Mouse (Mus musculus) retina, adult 2 months (tissue): ENCODE measurements around the gene Cyb5r1.
A peak's percentile ranks its signal among the peaks of the same experiment; 100 is the strongest.

Experiments used
- DNase-seq: peaks from one replicate; pipeline ENCODE4 v3.0.0-alpha.2; 2012; ENCODE audit warnings: low read depth, low spot score

Cyb5r1 gene

DNA sequence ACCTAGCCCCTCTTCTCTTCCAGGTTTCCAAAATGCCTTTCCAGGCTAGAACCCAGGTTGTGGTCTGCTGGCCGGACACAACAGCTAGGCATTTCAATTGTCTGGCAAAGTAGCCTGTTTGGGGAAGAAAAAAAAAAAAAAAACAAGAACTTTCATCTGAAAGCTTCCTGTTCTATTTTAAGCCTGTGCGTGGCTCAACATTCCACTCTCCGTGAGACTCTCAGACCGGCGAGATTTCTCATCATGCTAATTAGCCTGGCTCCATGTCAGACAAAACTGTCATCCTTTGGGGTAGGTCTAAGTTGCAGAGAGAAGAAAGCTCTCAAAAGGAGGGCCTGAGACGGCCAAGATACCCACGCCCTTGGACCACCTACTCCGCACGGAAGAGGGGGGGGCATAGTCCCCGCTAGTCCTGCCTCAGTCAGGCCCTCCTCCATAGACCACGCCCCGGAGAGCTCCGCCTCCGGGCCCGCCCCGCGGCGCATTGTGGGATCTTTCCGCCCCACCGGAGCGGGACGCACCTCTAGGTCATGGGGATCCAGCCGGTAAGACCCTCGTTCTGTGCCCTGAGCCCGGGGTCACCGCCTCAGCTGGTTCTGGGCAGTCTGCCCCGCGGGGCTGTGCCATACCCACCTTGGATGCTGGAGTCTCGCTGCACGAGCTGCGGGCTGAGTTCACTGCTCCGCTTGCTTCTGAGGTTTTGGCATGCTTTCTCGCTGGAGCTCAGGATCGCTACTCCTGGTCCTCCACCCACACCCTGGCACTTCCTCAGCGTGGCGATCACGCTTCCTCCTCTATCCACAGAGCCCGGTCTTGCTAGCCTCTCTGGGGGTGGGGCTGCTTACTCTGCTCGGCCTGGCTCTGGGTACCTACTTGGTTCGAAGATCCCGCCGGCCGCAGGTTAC, at the start of gene Cyb5r1:
Cyb5r1 (plus strand) TSS at position 51 of the 905 bp plus-strand sequence.
- DNase-seq: no peak

DNA sequence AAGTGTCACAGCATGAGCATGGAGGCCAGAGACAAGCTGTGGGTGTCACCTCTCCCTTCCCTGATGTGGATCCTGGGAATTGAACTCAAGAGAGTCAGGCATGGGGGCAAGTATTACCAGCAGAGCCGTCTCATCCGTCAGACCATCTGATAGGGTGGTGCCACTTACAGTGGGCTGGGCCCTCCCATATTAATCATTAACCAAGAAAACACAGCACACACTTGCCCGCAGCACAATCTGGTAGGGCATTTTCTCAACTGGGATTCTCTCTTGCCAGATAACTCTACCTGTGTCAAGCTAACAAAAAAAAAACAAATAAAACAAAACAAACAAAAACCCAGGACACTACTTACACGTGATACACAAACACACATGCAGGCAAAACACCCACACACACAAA, 47.9 kb upstream of the Cyb5r1 start:
- no peak for DNase-seq

DNA sequence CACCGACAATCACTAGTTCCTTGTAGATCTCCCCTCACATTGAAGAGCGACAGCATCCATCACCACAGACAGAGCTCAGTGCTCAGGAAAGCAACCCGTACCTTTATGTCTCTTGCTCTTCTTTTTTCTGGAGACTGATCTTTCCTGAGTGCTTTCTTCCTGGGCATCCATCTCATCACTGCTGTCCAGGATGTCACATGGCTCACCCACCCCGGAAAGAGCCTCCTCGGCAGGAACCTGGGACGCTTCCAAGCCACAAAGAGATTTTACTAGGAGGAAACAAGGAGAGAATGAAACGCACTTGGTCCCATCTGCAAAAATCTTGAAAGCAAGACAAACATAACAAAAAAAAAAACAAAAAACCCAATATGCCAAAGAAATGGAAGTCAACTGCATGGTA, 44.7 kb upstream of the Cyb5r1 start:
- DNase-seq: no peak

DNA sequence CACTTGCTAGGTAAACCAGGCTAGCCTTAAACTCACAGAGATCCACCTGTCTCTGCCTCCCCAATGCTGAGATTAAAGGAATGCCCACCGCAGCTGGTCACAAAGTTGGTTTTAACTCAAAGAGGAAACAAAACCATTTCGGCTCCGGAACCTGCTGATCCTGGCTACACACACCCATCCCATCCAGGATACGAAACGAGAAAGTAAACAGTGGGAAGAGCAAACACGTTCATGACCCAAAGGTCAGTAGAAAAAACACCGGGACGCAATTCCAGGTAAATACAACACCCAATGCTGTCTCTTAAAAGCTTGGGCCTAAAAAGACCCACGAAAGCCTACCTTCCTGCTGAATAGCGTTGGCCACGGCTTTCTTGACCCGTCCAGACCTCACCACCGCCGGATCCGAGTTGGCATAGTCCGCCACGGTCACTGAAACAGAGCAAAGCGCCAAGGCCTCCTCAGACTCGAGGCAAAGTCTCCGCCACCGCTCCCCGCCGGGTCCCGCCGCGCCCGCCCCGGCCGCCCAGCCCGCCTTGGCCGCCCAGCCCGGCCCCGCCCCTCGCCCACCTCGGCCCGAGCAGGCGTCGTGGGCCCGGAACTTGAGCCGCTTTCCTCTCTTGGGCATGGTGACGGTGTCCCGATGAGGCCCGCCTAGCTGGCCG, 44.0 kb upstream of the Cyb5r1 start:
- no peak for DNase-seq

DNA sequence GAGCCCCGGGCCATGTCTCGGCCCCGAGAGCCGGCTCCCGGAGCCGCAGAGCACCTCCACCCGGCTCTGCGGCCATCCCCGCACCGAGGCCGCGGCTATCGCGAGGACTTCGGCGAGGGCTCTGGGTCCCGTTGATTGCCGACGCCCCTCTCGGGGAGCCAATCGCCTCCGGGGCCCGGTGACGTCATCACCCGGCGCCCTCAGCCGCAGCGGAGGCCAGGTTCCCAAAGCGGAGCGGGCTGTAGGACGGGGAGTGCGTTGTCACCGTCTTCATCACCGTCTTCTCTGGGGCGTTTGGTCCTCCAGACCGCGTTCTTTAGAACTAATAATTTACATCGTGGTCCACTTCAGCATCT, 43.5 kb upstream of the Cyb5r1 start, which contains the start of gene Tmem183a:
Tmem183a (minus strand) TSS at position 123 of the 356 bp plus-strand sequence.
- DNase-seq: peak; percentile 82

DNA sequence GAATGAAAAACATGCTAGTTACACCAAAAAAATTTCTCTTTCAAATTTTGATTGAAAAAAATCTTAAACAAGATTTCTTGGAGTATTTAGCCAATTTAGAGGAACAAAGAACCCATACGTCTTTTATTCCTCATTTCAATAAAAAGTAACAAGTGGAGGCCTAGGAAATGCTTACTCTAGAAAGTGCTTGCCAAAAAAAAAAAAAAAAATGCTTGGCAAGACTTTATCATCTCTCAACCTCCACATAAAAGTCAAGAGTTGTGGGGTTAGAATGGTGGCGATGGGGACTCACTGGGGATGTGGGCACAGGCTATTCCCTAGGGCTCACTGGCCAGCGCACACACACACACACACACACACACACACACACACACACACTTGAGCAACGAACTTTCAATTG, 42.2 kb upstream of the Cyb5r1 start:
- no peak for DNase-seq

DNA sequence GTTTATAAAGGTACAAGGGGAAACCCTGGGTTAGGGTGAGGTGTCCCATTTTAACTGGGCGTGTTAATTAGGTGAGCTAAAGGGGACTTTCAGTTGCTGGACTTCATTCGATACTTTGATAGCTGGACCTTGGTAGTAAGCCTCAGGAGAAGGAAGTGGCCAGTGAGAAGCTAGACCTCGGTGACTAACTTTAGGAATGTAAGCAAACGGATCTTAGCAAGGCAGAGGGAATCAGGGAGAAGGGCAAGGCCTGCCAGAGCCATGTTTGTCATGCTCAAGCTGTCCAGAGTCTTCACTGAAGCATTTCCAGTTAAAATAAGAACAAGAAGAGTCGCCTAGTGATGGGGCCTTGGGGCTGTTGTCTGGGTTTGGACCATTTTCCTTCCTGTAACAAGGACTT, 39.9 kb upstream of the Cyb5r1 start:
- DNase-seq: no peak

DNA sequence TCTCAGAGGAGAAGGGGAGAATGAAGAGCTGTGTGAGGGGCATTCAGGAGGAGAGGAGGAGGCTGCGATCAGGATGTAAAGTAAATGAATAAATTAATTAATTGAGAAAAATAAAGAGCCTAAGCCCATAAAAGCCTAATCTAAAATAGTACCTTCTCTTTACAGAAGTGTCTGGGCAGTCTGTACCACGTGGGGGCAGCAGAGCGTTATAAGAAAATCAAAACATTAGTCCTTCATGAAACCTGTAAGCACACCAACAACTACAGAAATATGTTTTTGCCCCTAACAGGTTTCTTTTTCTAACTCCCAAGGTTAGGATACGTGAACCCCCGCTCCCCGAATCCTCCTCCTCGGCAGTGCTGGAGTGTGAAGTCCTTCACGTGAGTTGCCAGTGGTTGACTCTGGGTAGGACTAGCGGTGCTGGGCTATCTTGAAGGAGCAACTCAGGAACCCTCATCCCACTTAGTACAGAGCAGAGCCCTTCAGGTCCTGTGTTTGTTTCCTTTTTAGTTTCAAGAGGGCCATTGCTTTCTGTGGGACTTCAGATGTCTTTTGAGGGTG, 36.5 kb upstream of the Cyb5r1 start:
- DNase-seq: peak; percentile 42

DNA sequence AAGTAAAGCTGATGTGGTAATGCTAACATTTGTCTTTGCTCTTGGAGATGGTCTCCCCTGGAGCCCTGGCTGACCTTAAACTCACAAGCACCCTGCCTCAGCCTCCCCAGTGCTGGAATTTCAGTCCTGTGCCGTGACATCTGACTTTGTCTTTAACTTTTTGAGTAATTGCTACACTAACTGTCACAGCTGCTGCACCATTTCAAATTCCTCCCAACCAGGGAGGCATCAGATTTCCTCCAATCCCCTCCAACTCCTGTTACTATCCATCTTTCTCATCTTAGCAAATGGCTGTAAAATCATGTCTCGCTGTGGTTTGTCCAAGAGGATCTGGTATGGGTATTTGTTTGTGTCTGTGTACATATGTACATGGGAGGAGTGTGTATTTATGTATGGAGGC, 31.2 kb upstream of the Cyb5r1 start:
- no peak for DNase-seq

DNA sequence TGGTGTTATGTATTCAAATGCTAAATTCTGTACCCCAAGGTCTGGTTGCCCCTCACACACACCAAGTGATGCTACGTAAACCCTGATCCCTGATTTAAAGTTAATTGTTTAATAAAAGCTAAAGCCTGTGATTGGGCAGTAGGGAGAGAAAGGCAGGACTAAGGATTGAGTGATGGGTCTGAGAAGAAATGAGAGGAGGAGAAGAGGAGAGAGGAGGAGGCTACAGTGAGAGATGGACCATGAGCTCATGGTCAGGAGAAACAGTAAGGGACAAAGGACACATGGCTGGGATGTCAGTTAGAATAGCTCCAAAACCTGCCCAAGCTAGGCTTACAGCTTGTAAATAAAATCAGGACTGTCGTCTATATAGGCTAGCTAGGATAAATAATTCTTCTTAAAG, 24.3 kb upstream of the Cyb5r1 start:
- DNase-seq: no peak

DNA sequence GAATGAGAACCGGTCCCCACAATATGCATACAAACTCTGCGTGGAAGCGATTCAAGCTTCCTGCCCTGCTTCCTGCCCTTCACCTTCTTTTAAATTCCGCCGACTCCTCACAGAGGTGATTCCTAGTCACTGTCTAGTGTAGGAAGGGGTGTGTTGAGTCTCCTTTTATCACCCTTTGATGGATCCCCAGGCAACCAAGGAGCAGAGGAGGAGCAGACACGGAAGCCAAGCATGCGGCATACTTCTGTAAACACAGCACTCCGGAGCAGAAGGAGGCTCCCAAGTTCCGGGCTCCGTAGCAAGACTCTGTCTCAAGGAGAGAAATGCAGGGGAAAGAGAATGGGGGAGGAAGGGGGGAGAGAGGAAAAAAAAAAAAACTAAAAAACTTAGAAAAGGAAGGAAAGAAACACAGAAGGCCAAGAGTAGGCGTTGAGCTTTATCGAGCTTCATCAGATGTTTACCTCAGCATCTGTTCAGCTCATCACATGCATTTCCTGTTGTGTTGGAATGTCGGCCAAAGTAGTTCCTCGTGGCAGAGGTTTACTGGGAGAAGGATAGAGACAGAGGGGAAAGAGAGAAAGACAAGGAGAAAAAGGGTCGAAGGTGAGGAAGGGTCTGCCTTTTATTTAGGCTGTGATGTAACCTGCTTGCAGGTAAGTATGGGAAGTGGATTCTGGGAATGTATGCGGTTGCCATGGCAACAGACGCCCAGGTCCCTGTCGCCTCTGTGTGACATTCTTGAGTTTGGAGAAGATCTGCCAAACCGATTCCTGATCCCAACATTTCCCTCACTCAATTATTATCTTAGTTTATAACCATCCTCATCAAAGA, 23.3 kb upstream of the Cyb5r1 start:
- DNase-seq: no peak

DNA sequence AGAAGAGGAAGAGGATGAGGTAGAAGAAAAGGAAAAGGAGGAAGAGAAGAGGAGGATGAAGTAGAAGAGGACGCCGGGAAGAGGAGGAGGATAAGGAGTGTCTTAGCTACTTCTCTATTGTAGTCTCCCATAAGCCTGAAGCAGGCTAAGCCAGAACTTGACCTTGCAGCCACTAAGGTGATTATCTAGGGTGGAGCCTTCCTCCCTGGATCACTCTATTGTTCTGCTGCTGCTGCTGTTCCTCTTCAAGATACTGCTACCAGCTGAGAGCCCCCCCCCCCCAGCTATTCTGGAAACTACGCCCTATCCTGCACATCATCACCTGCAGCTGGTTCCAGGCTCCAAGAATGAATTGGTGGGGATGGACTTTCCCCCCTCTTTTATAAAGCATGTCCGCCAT, 20.8 kb upstream of the Cyb5r1 start:
- DNase-seq: no peak

DNA sequence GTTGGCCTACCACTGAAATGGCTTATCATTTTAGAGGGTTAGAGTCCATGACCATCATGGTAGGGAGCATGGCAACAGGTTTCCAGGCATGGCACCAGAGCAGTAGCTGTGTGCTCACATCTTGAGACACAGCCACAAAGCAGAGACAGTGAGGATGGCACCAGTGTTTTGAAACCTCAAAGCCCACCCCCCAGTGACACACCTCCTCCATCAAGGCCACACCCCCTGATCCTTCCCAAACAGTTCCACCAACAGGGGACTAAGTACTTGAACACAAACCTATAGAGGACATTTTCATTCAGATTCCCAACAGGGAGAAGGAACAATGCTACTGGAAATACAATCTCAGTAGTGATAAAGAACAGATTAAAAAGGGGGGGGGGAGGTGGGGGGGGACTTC, 20.2 kb upstream of the Cyb5r1 start:
- DNase-seq: no peak

DNA sequence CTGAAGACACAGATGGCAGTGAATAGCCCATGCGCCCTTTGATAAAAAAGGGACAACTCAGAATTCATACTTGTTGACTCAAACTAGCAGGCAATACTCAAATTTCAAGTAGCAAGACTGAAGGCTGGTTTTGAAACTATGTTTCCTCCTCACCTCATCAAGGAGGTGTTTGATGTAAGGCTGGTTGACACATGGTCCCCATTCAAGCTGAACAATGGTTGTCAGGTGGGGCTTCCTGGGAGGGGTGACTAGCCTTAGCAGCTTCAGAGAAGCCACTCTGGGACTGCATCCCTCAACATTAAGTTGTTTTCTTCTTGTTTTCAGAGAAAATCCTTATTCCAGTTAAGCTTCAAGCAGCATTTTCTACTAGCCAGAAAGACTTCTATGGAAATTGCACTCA, 19.7 kb upstream of the Cyb5r1 start, which contains the start of gene 4933406M09Rik:
4933406M09Rik (plus strand) TSS at position 275 of the 400 bp plus-strand sequence.
- no peak for DNase-seq

DNA sequence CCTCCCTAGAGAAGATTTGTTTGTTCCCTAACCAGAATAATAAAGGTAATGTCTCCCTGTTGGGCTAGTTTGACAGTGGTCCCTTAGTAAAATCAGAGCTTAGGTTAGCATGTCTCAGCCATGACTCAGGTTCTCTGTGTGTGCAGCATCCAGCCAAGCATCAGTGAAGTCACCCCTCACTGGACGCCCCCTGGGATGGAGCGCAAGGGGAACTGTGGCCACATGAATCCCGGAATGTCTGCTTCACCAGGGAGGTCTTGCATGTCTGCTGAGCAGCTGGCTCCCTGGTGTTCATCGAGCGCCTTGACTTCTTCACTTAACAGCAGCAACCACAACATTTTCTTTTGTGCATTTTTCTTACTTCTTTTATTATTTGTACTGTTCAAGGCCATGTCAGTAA, 11.5 kb upstream of the Cyb5r1 start:
- no peak for DNase-seq

DNA sequence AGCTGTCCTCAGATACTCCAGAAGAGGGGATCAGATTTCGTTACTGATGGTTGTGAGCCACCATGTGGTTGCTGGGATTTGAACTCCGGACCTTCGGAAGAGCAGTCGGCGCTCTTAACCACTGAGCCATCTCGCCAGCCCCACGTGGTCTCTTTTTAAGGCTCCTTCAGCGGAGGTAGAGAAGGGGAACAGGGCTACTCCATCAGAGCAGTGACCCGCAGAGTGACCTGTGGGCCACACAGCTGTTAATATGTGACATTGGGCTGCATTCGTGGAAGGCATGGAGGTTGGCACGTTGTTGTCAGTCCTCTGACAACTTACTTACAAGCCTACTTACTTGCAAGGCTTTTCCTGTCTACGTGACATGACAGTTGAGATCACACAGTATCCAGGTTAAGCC, 7.1 kb upstream of the Cyb5r1 start:
- no peak for DNase-seq

DNA sequence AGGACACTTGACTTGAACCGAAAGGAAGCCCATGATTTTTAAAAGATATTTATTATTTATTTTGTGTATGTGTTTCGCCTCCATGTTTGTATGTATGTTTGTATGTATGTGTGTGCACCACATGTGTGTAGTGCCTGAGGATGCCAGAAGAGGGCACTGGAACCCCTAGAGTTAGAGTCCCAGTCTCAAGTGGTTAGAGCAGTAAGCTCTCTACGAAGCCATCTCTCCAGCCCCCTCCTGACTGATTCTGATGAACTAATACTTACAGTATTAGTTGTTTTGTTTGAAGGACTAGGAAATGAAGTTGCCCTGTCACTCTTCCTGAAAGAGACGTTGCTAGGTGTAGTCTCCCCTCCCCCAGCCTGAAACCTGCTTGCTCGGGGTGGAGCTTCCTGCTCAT, 5.6 kb upstream of the Cyb5r1 start:
- no peak for DNase-seq

DNA sequence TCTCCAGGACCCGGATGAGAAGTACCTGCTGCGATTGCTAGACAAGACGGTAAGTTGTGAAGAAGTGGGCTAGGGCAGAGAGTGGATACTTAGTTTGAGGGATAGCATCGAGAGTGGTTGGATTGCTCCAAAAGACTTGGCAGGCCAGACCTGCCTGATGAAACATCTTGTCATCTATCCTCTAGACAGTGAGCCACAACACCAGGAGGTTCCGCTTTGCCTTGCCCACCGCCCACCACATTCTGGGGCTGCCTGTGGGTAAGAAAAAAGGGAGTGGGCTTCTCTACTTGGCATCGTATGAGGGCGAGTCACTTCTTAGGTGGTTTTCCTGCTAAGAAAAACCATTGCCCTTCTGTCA, 1.0 kb downstream of the Cyb5r1 start:
- no peak for DNase-seq

DNA sequence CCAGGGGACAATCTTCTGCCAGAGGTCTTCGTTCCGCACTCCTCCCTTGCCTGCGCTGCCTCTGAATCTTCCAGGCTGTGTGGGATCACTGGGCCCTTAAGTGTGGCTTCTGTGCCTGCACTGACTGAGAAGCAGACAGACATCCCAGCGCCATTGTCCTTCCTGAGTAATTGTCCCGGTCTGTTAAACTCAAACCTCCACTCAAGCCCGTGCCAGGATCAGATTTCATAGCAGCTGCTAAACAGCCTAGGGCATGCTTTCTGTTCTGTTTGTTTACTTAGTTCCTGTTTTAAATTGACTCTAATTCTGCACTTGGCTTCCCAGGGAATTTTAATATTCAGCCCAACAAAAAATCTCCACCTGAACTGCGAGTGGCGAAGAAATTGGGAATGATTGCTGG, 2.7 kb downstream of the Cyb5r1 start:
- no peak for DNase-seq

DNA sequence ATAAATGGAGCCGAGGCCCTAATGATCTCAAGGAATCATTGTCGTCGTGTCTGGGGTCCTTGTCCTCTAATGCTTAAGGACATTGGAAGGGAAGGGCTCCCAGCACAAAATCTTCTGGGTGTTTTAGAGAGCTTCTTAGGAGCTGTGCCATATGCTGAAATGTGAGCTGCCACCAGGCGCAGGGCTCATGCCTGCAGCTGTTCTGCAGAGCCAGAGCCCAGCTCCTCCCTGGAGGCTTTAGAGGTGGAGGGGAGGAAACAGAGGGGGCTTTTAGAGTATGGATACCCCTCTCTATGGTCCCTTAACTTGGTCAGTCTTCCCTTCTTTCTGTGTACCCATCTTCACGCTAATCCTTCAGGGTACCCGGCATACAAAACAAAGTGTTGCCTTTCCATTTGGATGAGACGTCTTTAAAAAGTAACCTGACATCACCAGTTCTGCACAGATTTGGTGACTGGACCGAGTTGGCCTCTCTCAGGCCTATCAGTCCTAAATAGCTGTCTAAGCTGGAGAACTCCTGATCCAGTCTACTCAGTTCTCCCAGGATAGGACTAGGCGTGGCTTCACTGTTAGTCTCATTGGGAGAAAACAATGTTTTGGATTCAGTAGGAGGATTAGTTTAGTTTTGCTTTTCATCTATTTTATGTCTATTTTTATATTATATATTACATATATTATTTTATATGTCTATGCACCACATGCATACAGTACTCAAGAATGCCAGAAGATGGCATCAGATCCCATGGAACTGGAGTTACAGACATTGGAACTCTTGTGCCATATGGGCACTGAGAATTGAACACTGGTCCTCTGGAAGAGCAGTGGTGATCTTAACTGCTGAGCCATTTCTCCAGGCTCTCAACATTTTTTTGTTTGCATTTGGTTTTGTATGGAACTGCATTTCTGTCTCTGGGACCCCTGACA, 6.6 kb downstream of the Cyb5r1 start:
- DNase-seq: no peak

DNA sequence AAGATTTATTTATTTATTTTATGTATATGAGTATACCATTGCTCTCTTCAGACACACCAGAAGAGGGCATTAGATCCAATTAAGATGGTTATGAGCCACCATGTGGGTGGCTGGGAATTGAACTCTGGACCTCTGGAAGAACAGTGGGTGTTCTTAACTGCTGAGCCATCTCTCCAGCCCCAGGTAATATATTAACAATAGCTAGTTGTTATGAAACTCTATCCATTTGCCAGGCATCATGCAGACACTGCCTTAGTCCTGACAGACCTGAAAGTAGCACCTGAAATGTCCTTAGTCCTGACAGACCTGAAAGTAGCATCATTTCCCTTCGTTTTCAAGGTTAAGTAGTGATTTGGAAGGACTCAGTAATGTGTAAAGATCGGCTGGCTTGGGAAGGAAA, 8.7 kb downstream of the Cyb5r1 start:
- no peak for DNase-seq
